Mouse (Mus musculus): ENCODE measurements at regions not wholly inside any gene's neighbourhood (a gene's known extent, or its start where the extent isn't known, plus 50 kb on each side); places are given as distances from the start of the nearest gene placed in this dataset.

- TF ChIP-seq CTCF (IDR thresholded peaks at IDR 0.05; ENCODE audit: low read depth, low read length) (no peak), POLR2A (IDR thresholded peaks at IDR 0.05; ENCODE audit: extremely low read depth, insufficient read depth, low read length) (no peak)
These were observed 93.3 kb upstream of the Satb1 start for GRCm38 (mm10) chr17:51926392-51926791.
